Mouse (Mus musculus): Measurements from ENCODE around the gene Tapbpl. TPM values are rescaled to one million over a fixed set of nuclear protein-coding genes. Genes with fewer than 3 reads are reported as not detected.

The Tapbpl gene
- polyA plus RNA-seq, 1 experiment from 2014 or later: 3.9 TPM

- Histone ChIP-seq H3K4me2 (no peak overlapping the region), H3K9ac (no peak overlapping the region), H3K36me3 (no peaks in the 10 kb centered on the region), H3K27me3 (no peaks in the 10 kb centered on the region), H3K4me3 (no peak overlapping the region), H3K4me1 (replicated peaks) (peaks cover 21% of the 10 kb centered on the region), H3K9me3 (replicated peaks) (no peaks in the 10 kb centered on the region), H3K27ac (no peak overlapping the region)
- ATAC-seq (replicated peaks; ENCODE audit: insufficient number of reproducible peaks, insufficient read depth, low FRiP score, low read depth): no peak
- 72% methylated on average over 4 of the region's 4 CpGs for WGBS
These were observed 5.8 kb upstream of the Tapbpl start for GRCm38 (mm10) chr6:125237421-125237820.

- WGBS: 56% methylated on average over 6 of the region's 6 CpGs
- Histone ChIP-seq H3K9me3 (replicated peaks) (no peaks in the 10 kb centered on the region), H3K9ac (no peak within 1 kb of the TSS)
These were observed 5.1 kb upstream of the Tapbpl start, which contains the start of gene Cd27 for GRCm38 (mm10) chr6:125236782-125237181. Gene Cd27, minus strand, starts transcription at chr6:125237010.

GRCm38 (mm10) chr6:125236341-125236740 is 4.7 kb upstream of the Tapbpl start:
- no peak overlapping the region for H3K27ac ChIP-seq
- no peaks in the 10 kb centered on the region for H3K9me3 ChIP-seq (replicated peaks)
- 66% methylated on average over 6 of the region's 6 CpGs for WGBS
- H3K27me3 ChIP-seq: no peaks in the 10 kb centered on the region
- no peak for ATAC-seq (replicated peaks; ENCODE audit: insufficient number of reproducible peaks, insufficient read depth, low FRiP score, low read depth)
- H3K36me3 ChIP-seq: no peaks in the 10 kb centered on the region
- H3K4me3 ChIP-seq: peak overlapping the region; percentile 22; the same call in 1 of the 2 replicates
- H3K9ac ChIP-seq: no peak overlapping the region
- H3K4me1 ChIP-seq (replicated peaks): peaks cover 29% of the 10 kb centered on the region
- no peak overlapping the region for H3K4me2 ChIP-seq

More at GRCm38 (mm10) chr6:125236782-125237181, 5.1 kb upstream of the Tapbpl start, which contains the start of gene Cd27:
- Histone ChIP-seq H3K36me3 (no peaks in the 10 kb centered on the region), H3K27me3 (no peaks in the 10 kb centered on the region), H3K4me1 (replicated peaks) (peaks cover 28% of the 10 kb centered on the region), H3K27ac (no peak within 1 kb of the TSS), H3K4me3 (peak within 1 kb of the TSS; percentile 22; the same call in 1 of the 2 replicates), H3K4me2 (no peak within 1 kb of the TSS)
- no peak for ATAC-seq (replicated peaks; ENCODE audit: insufficient number of reproducible peaks, insufficient read depth, low FRiP score, low read depth)

- Histone ChIP-seq H3K4me2 (peak overlapping the region; percentile 35; the same call in 1 of the 2 replicates), H3K27ac (peak overlapping the region; percentile 62), H3K36me3 (no peaks in the 10 kb centered on the region), H3K9me3 (replicated peaks) (no peaks in the 10 kb centered on the region), H3K4me1 (replicated peaks) (peaks cover 34% of the 10 kb centered on the region), H3K4me3 (peak overlapping the region; percentile 12; the same call in 1 of the 2 replicates), H3K27me3 (no peaks in the 10 kb centered on the region), H3K9ac (0 out of 2 replicates have a peak overlapping the region, but pooled peaks have one; percentile 16)
- WGBS: 49% methylated on average over 5 of the region's 5 CpGs
- ATAC-seq (replicated peaks; ENCODE audit: insufficient number of reproducible peaks, insufficient read depth, low FRiP score, low read depth): no peak; the same call in 1 of the 2 replicates
These were observed 2.8 kb upstream of the Tapbpl start for GRCm38 (mm10) chr6:125234520-125234828.

GRCm38 (mm10) chr6:125233816-125234519 is 2.3 kb upstream of the Tapbpl start:
- Histone ChIP-seq H3K27ac (peak overlapping the region; percentile 62), H3K4me2 (peak overlapping the region; percentile 35; the same call in 1 of the 2 replicates)

GRCm38 (mm10) chr6:125232516-125232915 is 856 bp upstream of the Tapbpl start:
- Histone ChIP-seq H3K4me2 (peak overlapping the region; percentile 95), H3K27ac (peak overlapping the region; percentile 89; the same call in 1 of the 2 replicates), H3K4me3 (peak overlapping the region; percentile 70), H3K27me3 (no peaks in the 10 kb centered on the region), H3K9ac (no peak overlapping the region), H3K4me1 (replicated peaks) (peaks cover 34% of the 10 kb centered on the region), H3K9me3 (replicated peaks) (no peaks in the 10 kb centered on the region), H3K36me3 (no peaks in the 10 kb centered on the region)
- WGBS: 76% methylated on average over 6 of the region's 6 CpGs
- no peak for ATAC-seq (replicated peaks; ENCODE audit: insufficient number of reproducible peaks, insufficient read depth, low FRiP score, low read depth)

More at GRCm38 (mm10) chr6:125233816-125234519, 2.3 kb upstream of the Tapbpl start:
- Histone ChIP-seq H3K27me3 (no peaks in the 10 kb centered on the region), H3K36me3 (no peaks in the 10 kb centered on the region), H3K9ac (0 out of 2 replicates have a peak overlapping the region, but pooled peaks have one; percentile 16), H3K4me3 (peak overlapping the region; percentile 12; the same call in 1 of the 2 replicates), H3K4me1 (replicated peaks) (peaks cover 34% of the 10 kb centered on the region), H3K9me3 (replicated peaks) (no peaks in the 10 kb centered on the region)
- ATAC-seq (replicated peaks; ENCODE audit: insufficient number of reproducible peaks, insufficient read depth, low FRiP score, low read depth): peak; percentile 8
- 43% methylated on average over 7 of the region's 7 CpGs for WGBS

GRCm38 (mm10) chr6:125232045-125232437 is 381 bp upstream of the Tapbpl start:
- WGBS: 58% methylated on average over 4 of the region's 4 CpGs
- ATAC-seq (replicated peaks; ENCODE audit: insufficient number of reproducible peaks, insufficient read depth, low FRiP score, low read depth): no peak

GRCm38 (mm10) chr6:125230571-125230970 is 1.1 kb downstream of the Tapbpl start:
- no peak for ATAC-seq (replicated peaks; ENCODE audit: insufficient number of reproducible peaks, insufficient read depth, low FRiP score, low read depth)
- Histone ChIP-seq H3K4me3 (peak overlapping the region; percentile 70), H3K4me2 (peak overlapping the region; percentile 95), H3K9me3 (replicated peaks) (no peaks in the 10 kb centered on the region), H3K4me1 (replicated peaks) (peaks cover 34% of the 10 kb centered on the region), H3K27ac (no peak overlapping the region), H3K9ac (peak overlapping the region; percentile 20; the same call in 1 of the 2 replicates), H3K36me3 (no peaks in the 10 kb centered on the region), H3K27me3 (no peaks in the 10 kb centered on the region)
- WGBS: 64% methylated on average over 9 of the region's 9 CpGs

More at GRCm38 (mm10) chr6:125232045-125232437, 381 bp upstream of the Tapbpl start:
- Histone ChIP-seq H3K27ac (peak overlapping the region; percentile 89), H3K36me3 (no peaks in the 10 kb centered on the region), H3K9me3 (replicated peaks) (no peaks in the 10 kb centered on the region), H3K4me2 (peak overlapping the region; percentile 95), H3K4me1 (replicated peaks) (peaks cover 34% of the 10 kb centered on the region), H3K27me3 (no peaks in the 10 kb centered on the region), H3K4me3 (peak overlapping the region; percentile 70), H3K9ac (peak overlapping the region; percentile 85)

- 80% methylated on average over 5 of the region's 5 CpGs for WGBS
- Histone ChIP-seq H3K4me1 (replicated peaks) (peaks cover 5% of the 10 kb centered on the region), H3K36me3 (0 out of 2 replicates have a peak, but pooled peaks cover 3% of the 10 kb centered on the region), H3K4me2 (no peak overlapping the region), H3K4me3 (no peak overlapping the region), H3K27me3 (no peaks in the 10 kb centered on the region), H3K9ac (no peak overlapping the region), H3K27ac (no peak overlapping the region), H3K9me3 (replicated peaks) (no peaks in the 10 kb centered on the region)
- no peak for ATAC-seq (replicated peaks; ENCODE audit: insufficient number of reproducible peaks, insufficient read depth, low FRiP score, low read depth)
These were observed 6.0 kb downstream of the Tapbpl start for GRCm38 (mm10) chr6:125225518-125226115.

GRCm38 (mm10) chr6:125222577-125222976 is 9.1 kb downstream of the Tapbpl start:
- 77% methylated on average over 3 of the region's 3 CpGs for WGBS
- Histone ChIP-seq H3K27ac (no peak overlapping the region), H3K9ac (no peak overlapping the region)

GRCm38 (mm10) chr6:125222146-125222545 is 9.5 kb downstream of the Tapbpl start:
- Histone ChIP-seq H3K4me1 (replicated peaks) (0 out of 2 replicates have a peak, but pooled peaks cover 3% of the 10 kb centered on the region), H3K9ac (no peak overlapping the region), H3K36me3 (0 out of 2 replicates have a peak, but pooled peaks cover 3% of the 10 kb centered on the region), H3K27ac (no peak overlapping the region), H3K27me3 (no peaks in the 10 kb centered on the region), H3K9me3 (replicated peaks) (no peaks in the 10 kb centered on the region), H3K4me2 (no peak overlapping the region), H3K4me3 (no peak overlapping the region)
- 31% methylated on average over 2 of the region's 2 CpGs for WGBS
- ATAC-seq (replicated peaks; ENCODE audit: insufficient number of reproducible peaks, insufficient read depth, low FRiP score, low read depth): no peak; the same call in 1 of the 2 replicates

More at GRCm38 (mm10) chr6:125222577-125222976, 9.1 kb downstream of the Tapbpl start:
- no peaks in the 10 kb centered on the region for H3K27me3 ChIP-seq
- 0 out of 2 replicates have a peak, but pooled peaks cover 2% of the 10 kb centered on the region for H3K4me1 ChIP-seq (replicated peaks)
- no peak for ATAC-seq (replicated peaks; ENCODE audit: insufficient number of reproducible peaks, insufficient read depth, low FRiP score, low read depth)
- H3K36me3 ChIP-seq: 0 out of 2 replicates have a peak, but pooled peaks cover 3% of the 10 kb centered on the region
- no peaks in the 10 kb centered on the region for H3K9me3 ChIP-seq (replicated peaks)
- H3K4me3 ChIP-seq: no peak overlapping the region
- H3K4me2 ChIP-seq: no peak overlapping the region
